Mouse (Mus musculus): Measurements from ENCODE around the gene Asb12. TPM values are rescaled to one million over a fixed set of nuclear protein-coding genes. Genes with fewer than 3 reads are reported as not detected.
"Not testable (repeated sequence)": the region's sequence is repeated elsewhere in the genome, so short reads cannot be mapped to it uniquely, and the experiment has no call there.

The Asb12 gene
- total RNA-seq (2021) = not detected

- no peak for DNase-seq (ENCODE audit: low spot score in 2 of 2)
- intact Hi-C loops (cut with DNase I) = no loop called here
Observed at GRCm38 (mm10) chrX:95557887-95558286, at the start of gene Asb12, which contains the start of gene Pfn5. Asb12 (minus strand) TSS chrX:95557987. Pfn5 (plus strand) TSS chrX:95558104.

- intact Hi-C loops (cut with DNase I) = no loop called here
- DNase-seq (ENCODE audit: low spot score in 2 of 2) = no peak
Observed at GRCm38 (mm10) chrX:95600609-95601008, 42.8 kb upstream of the Asb12 start.

- intact Hi-C loops (cut with DNase I) = no loop called here
- DNase-seq (ENCODE audit: low spot score in 2 of 2) = no peak
Observed at GRCm38 (mm10) chrX:95554321-95554720, 3.5 kb downstream of the Asb12 start.

DNA sequence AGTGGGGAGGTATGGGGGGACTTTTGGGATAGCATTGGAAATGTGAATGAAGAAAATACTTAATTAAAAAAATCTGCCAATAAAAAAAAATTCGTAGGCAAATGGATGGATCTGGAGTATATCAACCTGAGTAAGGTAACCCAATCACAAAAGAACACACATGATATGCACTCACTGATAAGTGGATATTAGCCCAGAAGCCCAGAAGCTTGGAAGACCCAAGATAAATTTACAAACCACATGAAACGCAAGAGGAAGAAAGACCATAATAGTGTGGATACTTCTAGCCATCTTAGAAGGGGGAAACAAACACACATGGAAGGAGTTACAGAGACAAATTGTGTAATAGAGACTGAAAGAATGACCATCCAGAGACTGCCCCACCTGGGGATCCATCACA is 22.3 kb downstream of the Asb12 start:
- DNase-seq (ENCODE audit: low spot score in 2 of 2); intact Hi-C loops (cut with DNase I): not testable (repeated sequence)

DNA sequence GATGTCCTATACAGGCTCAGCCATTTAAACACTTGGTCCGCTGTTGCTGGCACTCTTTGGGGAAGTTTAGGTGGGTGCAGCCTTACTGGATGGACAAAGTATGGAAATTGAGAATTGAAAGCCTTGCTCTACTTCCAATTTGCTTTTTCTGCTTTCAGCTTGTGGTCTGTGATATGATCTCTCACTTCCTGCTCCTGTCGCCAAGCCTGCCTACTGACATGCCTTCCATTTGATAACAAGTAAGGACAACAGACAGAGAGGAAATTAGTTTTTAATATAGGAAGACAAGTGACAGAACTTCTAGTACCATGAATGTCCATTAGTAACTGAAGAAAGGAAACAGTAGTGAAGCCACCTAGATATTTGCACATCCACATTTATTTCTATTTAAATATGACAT is 32.6 kb downstream of the Asb12 start:
- intact Hi-C loops (cut with DNase I) = no loop called here
- DNase-seq (ENCODE audit: low spot score in 2 of 2) = no peak

- intact Hi-C loops (cut with DNase I) = no loop called here
- no peak for DNase-seq (ENCODE audit: low spot score in 2 of 2)
Observed at GRCm38 (mm10) chrX:95523883-95524282, 33.9 kb downstream of the Asb12 start.

DNA sequence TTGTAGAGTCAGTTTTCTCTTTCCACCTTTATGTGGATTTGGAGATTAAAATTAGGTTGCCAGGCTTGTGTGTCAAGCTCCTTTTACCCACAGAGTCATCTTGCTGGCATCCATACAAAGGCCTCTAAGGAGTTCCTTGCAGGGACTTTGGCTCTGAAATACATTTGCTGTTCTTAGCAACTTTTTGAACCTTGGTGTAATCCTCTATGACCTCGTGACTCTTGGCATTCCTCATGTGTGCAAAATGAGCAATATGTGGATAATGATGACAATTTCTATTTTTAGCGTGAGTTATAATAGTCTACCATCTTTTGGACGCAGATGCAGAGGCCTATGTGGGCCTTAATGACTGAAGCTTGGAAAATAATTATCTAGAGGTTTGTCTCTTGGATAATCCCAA is 100.6 kb downstream of the Asb12 start:
- no peak for DNase-seq (ENCODE audit: low spot score in 2 of 2)
- intact Hi-C loops (cut with DNase I) = no loop called here

DNA sequence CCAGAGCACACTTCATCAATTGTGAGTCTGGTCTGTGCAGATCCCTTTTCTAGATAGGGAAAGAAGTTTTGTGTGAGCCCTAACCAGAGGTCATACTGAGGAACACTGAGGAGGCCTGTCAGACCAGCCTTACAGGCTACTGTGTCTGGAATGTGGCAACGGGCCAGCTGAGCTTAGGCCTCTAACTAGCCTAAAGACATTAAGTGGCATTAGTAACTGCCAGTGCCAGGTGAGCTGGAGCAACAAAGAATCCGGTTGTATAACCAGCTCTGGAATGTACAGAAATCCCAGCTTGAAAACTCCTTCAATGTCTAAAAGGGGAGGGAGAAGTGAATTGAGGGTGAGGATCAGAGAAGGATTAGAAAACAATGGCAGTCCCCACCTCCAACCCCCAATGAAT is 111.9 kb downstream of the Asb12 start:
- intact Hi-C loops (cut with DNase I) = loop anchor here (10.0 kb wide), 1 partner anchor 509 kb away; the partner anchor contains the start of gene Las1l
- no peak for DNase-seq (ENCODE audit: low spot score in 2 of 2)

- intact Hi-C loops (cut with DNase I) = loop anchor here (10.0 kb wide), 1 partner anchor 510 kb away; the partner anchor contains the start of gene Las1l
- no peak for DNase-seq (ENCODE audit: low spot score in 2 of 2)
Observed at GRCm38 (mm10) chrX:95445141-95445540, 112.6 kb downstream of the Asb12 start.

DNA sequence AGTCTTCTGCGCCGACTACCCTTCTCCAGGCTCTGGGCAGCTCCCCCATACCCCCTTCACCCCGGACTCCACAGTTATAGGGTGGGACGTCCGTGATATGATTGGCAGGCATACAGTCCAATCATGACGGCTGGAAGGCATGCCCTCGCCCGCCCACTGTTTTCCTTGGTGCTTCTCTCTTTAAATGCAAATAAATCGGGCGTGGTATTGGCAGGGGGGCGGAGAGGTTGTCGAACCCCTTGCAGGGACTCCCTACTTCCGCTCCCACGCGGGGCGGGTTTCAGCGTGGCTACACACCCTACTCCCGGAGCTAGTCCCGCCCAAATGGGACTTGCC is 113.0 kb downstream of the Asb12 start, which contains the start of gene Amer1:
Gene Amer1, minus strand, starts transcription at position 97 of the 336 bp plus-strand sequence.
- intact Hi-C loops (cut with DNase I) = loop anchor here (5.0 to 10.0 kb wide), 2 partner anchors 213 to 510 kb away; partner anchors contain the start of genes Las1l and Zc4h2
- peak; percentile 85 to 94 for DNase-seq (ENCODE audit: low spot score in 2 of 2)

GRCm38 (mm10) chrX:95443898-95444775 is 113.7 kb downstream of the Asb12 start:
- intact Hi-C loops (cut with DNase I) = loop anchor here (5.0 to 10.0 kb wide), 2 partner anchors 213 to 511 kb away; partner anchors contain the start of genes Las1l and Zc4h2
- peak; percentile 37 for DNase-seq (ENCODE audit: low spot score in 2 of 2)

- intact Hi-C loops (cut with DNase I) = loop anchor here (5.0 to 10.0 kb wide), 2 partner anchors 214 to 511 kb away; partner anchors contain the start of genes Las1l and Zc4h2
- no peak for DNase-seq (ENCODE audit: low spot score in 2 of 2)
Observed at GRCm38 (mm10) chrX:95443390-95443789, 114.4 kb downstream of the Asb12 start.

DNA sequence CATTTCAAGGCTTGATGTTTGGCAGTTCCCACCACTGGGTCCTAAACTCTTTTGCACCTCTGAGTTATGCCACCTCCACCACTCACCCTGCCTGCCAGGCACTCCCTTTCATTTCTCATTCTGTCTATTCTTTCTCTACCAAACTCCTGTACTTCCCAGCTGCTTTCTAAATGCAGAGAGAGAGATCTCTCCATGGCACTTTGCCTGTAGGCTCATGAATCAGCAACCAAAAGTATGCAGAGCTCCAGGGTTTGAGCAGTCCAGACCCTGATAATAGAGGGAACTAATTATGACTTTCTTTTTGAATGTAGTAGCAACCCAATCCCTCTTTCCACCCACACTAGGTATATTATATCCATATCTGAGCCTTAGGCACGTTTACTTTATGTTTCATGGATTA is 115.5 kb downstream of the Asb12 start:
- DNase-seq (ENCODE audit: low spot score in 2 of 2) = peak in 1 of 2 experiments; percentile 25
- intact Hi-C loops (cut with DNase I) = loop anchor here (5.0 to 10.0 kb wide), 2 partner anchors 215 to 513 kb away; partner anchors contain the start of genes Las1l and Zc4h2

DNA sequence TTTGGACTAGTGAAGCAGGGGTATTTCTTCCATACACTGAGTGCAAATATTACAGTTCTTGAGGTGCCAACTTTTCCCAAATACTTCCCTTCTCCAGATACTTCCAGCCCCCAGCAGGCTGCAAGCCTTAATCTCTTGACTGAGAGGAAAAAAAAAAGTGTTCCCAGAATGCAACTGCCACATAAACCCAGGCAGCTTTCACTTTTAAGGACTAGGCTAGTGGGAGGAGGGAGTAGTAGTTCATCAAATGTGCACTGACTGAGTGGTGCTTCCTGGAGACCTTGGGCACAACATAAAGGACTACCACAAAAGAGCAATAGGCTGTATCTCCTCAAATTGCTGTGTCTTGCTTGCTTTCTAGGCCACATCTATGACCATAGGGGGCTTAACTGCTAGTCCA is 116.5 kb downstream of the Asb12 start:
- intact Hi-C loops (cut with DNase I) = loop anchor here (5.0 to 10.0 kb wide), 2 partner anchors 216 to 514 kb away; partner anchors contain the start of genes Las1l and Zc4h2
- no peak for DNase-seq (ENCODE audit: low spot score in 2 of 2)

- intact Hi-C loops (cut with DNase I) = no loop called here
- DNase-seq (ENCODE audit: low spot score in 2 of 2) = no peak
Observed at GRCm38 (mm10) chrX:95438491-95438890, 119.3 kb downstream of the Asb12 start.

DNA sequence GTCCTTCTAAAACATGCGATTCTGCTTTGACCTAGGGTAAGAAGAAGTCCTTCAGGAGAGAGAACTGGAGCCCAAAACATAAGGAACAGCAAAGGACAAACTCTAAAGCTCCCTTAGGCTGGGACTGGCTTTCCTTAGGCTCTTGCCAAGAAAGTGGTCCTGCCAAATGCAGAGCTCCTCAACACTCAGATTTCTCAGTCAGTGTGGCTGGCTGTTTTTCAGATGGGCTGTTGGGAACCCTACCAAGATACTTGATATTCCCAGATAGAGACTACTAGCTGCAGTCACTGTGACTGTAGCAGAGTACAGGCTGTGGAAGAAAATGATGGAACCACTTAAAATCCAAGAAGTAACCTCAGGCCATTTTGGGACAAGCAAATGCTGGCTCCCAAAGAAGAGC is 120.6 kb downstream of the Asb12 start:
- DNase-seq (ENCODE audit: low spot score in 2 of 2) = peak in 1 of 2 experiments; percentile 15
- intact Hi-C loops (cut with DNase I) = no loop called here

Other genes with a start within 250 kb of the Asb12 start
- 1 to 10 TPM; 5.3 to 6.1 TPM for gene Amer1, start 113.1 kb downstream of the Asb12 start, total RNA-seq (2021)
- gene Pfn5, start 117 bp upstream of the Asb12 start, total RNA-seq (2021) = not detected
- gene Zc4h2, start 100.5 kb upstream of the Asb12 start, total RNA-seq (2021) = 10 to 100 TPM; 21.4 to 22.6 TPM
- gene Zc3h12b, start 153.7 kb upstream of the Asb12 start, total RNA-seq (2021) = 10 to 100 TPM; 29.7 to 31.9 TPM

Data from left cerebral cortex, postnatal 25 days (tissue).